Mouse (Mus musculus) intestine, embryonic 15.5 days (tissue): Measurements from ENCODE around the gene Slc2a4. TPM values are rescaled to one million over a fixed set of nuclear protein-coding genes. Genes with fewer than 3 reads are reported as not detected.
"Not testable (repeated sequence)": the region's sequence is repeated elsewhere in the genome, so short reads cannot be mapped to it uniquely, and the experiment has no call there.

ENCODE experiments used
- ATAC-seq: fragments of 200-750 bp; cut with Nextera tagmentation; 2 replicates; pipeline ENCODE4 v1.8.0; 2017; ENCODE audit warnings: moderate TSS enrichment, moderate library complexity
- H3K27ac ChIP-seq: fragments of 300-500 bp; sonication (generic); 2 replicates; pipeline ENCODE4 v1.5.1; 2015; ENCODE audit warnings: mild to moderate bottlenecking, inconsistent platforms
- H3K27me3 ChIP-seq: fragments of 300-500 bp; sonication (generic); replicated peaks from 2 replicates; pipeline ENCODE4 v1.6.1; 2015; ENCODE audit warnings: inconsistent platforms
- H3K36me3 ChIP-seq: fragments of 300-500 bp; sonication (generic); 2 replicates; pipeline ENCODE4 v1.6.1; 2015; ENCODE audit warnings: inconsistent platforms
- H3K4me1 ChIP-seq: fragments of 300-500 bp; sonication (generic); replicated peaks from 2 replicates; pipeline ENCODE4 v1.6.1; 2015; ENCODE audit warnings: inconsistent platforms
- H3K4me2 ChIP-seq: fragments of 300-500 bp; sonication (generic); replicated peaks from 2 replicates; pipeline ENCODE4 v1.6.1; 2015; ENCODE audit warnings: mild to moderate bottlenecking, inconsistent platforms
- H3K4me3 ChIP-seq: fragments of 300-500 bp; sonication (generic); replicated peaks from 2 replicates; pipeline ENCODE4 v1.5.1; 2015; ENCODE audit warnings: inconsistent platforms
- H3K9ac ChIP-seq: fragments of 300-500 bp; sonication (generic); 2 replicates; pipeline ENCODE4 v1.6.1; 2015; ENCODE audit warnings: inconsistent platforms
- H3K9me3 ChIP-seq: fragments of 300-500 bp; sonication (generic); 2 replicates; pipeline ENCODE4 v1.6.1; 2016; ENCODE audit warnings: inconsistent platforms
- WGBS: fragments of 180-500 bp; shearing (Covaris S2); methylation state at CpG from one replicate; pipeline ENCODE4 v1.1.7; 2015; 5-methylcytosine and 5-hydroxymethylcytosine counted together
- polyA plus RNA-seq: library from polyadenylated mRNA; unstranded; fragments of >200 nt; fragmentation: Nextera tagmentation; extraction: Ambion mirVana; gene quantifications from 2 replicates; pipeline ENCODE4 v1.2.1, GENCODE M21; 2015

The Slc2a4 gene
- polyA plus RNA-seq, 1 experiment from 2014 or later, result 20.4 TPM

DNA sequence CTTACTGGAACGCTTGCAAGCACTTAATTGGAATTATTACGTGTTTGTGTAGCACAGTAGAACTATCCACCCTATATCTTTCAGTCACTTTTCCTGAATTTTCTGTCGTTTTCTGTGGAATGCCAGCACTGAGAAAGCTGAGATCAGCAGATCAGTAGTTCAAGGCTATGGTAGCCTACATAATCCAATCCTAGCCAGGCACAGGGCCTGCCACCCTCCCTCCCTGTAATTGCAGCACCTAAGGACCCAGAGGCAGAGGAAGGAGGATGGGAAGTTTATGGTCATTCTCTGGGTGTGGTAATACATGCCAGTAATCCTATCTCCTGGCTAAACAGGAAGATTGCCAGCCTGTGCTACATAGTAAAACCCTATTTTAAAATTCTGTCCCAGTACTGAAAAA lies 25.2 kb downstream of the Slc2a4 start:
- Histone ChIP-seq H3K4me2 (peak overlapping the region; percentile 60; the same call in 1 of the 2 replicates), H3K36me3 (peaks cover 10% of the 10 kb centered on the region), H3K9me3 (no peaks in the 10 kb centered on the region), H3K9ac (no peak overlapping the region), H3K4me3 (no peak overlapping the region), H3K4me1 (peaks cover 13% of the 10 kb centered on the region), H3K27ac (peak overlapping the region; percentile 36; the same call in 1 of the 2 replicates), H3K27me3 (no peaks in the 10 kb centered on the region)
- ATAC-seq, result no peak
- 60% methylated on average over 3 of the region's 3 CpGs for WGBS

DNA sequence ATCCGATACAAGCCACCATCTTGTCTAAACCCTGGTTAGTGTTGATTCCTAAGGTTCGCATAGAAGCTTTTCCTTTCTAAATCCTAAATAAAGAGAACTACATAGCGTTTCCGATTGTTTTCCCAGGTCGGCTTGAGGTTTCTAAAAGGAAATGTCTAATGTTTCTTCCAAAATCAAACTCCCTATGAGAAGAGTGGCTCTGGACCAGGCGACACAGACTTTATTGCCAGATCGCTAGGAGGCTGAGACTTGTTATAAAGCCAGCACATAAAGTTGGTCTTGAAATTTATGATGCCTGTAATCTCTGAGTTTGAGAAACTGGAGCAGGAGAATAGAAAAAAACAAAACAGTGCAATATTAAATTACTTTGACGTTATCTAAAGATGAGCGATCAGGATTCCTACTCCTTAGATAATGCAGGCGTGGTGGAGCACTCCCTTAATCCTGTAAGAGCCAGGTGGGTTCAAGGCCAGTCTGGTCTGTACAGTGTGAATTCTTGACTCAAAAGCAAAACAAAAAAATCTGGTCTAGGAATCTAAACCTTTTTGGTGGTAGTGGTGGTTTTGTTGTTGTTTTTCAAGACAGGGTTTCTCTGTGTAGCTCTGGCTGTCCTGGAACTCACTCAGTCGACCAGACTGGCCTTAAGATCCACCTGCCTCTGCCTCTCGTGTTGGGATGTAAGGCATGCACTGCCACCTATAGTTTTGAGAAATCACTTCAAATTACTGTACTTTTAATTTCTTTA lies 25.8 kb downstream of the Slc2a4 start:
- H3K4me1 ChIP-seq, result peaks cover 13% of the 10 kb centered on the region
- H3K36me3 ChIP-seq, result peaks cover 11% of the 10 kb centered on the region
- peak overlapping the region; percentile 83 for H3K4me3 ChIP-seq
- no peaks in the 10 kb centered on the region for H3K27me3 ChIP-seq
- WGBS, result 3% methylated on average over 12 of the region's 12 CpGs
- H3K27ac ChIP-seq, result peak overlapping the region; percentile 98
- peak overlapping the region; percentile 55 for H3K9ac ChIP-seq
- H3K9me3 ChIP-seq, result no peaks in the 10 kb centered on the region
- no peak for ATAC-seq
- H3K4me2 ChIP-seq, result peak overlapping the region; percentile 60

- Histone ChIP-seq H3K4me3 (peak within 1 kb of the TSS; percentile 83), H3K36me3 (peaks cover 16% of the 10 kb centered on the region), H3K27ac (peak within 1 kb of the TSS; percentile 98), H3K4me1 (peaks cover 14% of the 10 kb centered on the region), H3K9ac (peak within 1 kb of the TSS; percentile 93), H3K27me3 (no peaks in the 10 kb centered on the region), H3K4me2 (peak within 1 kb of the TSS; percentile 78), H3K9me3 (no peaks in the 10 kb centered on the region)
- ATAC-seq, result peak; percentile 97
- under 1% methylated on average over 78 of the region's 78 CpGs for WGBS
These were observed 26.6 kb downstream of the Slc2a4 start, which contains the start of gene Eif5a for GRCm38 (mm10) chr11:69921114-69922011. Eif5a (minus strand) TSS chr11:69921958.

DNA sequence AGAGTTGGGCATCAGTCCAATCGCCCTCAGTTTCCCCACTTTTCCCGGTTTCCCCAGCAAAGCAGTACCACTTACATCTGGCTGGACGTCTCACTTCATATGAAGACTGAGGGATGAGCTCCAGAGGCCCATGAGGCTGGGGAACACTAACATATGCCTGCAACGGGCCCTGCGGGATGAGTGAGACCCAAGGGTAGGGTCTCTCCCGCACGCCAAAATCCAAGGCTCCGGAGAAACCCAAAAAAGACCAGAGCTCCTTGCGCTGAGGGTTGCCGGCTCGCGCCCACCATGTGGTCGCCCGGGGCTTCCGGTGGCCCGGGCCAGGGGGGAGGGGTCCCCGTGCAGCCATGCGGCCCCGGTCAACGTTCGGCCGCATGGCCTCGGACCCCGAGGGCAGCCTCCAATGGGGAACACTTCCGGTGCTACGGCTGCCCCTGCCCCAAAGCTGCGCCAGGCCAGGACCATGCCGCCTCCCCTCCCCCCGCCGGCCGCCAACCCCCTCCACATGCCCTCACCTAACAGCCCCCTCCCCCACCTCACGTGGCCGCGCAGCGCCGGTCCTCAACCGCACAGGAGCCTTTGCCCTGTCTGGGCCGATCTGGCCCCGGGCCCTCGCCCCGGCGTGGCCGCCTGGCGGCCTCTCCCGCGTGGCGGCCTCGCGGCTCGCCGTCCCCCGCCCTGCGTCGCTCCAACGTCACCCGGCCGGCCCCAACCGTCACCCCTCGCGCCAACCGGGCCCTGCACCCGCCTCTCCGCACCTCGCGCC lies 27.5 kb downstream of the Slc2a4 start:
- peaks cover 25% of the 10 kb centered on the region for H3K36me3 ChIP-seq
- WGBS, result under 1% methylated on average over 63 of the region's 65 CpGs

DNA sequence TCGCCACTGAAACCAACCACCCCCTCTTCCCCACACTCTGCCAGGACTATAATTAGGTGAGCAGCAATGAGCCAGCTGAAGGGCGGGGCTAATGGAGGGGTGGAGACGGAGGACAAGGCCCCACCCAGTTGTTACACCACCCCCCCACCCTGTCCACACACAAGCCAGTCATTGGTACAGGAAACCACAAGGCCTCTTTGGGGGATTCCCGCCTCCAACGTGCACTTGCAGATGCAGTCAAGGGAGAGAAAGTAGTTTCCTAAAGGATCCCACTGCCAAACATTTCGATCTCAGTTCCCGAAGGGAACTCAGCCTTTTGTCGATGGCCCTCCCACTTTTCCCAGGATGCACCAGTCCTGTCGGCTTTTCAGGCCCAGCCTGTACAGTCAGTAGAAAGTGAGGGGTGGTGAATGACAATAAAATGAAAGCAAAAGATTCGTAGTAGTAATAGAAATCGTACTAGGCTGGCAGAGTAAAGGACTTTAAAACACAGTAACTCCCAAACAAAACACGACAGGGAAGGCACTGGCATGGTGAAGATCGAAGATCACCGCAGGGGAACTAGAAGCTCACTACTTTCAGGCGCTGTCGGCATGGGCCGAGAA lies 28.2 kb downstream of the Slc2a4 start:
- Histone ChIP-seq H3K4me1 (peaks cover 28% of the 10 kb centered on the region), H3K27me3 (no peaks in the 10 kb centered on the region), H3K9me3 (no peaks in the 10 kb centered on the region), H3K36me3 (peaks cover 25% of the 10 kb centered on the region), H3K4me2 (peak overlapping the region; percentile 78), H3K9ac (peak overlapping the region; percentile 93), H3K27ac (peak overlapping the region; percentile 98), H3K4me3 (peak overlapping the region; percentile 83)
- under 1% methylated on average over 17 of the region's 17 CpGs for WGBS
- ATAC-seq, result peak; percentile 40

More for the DNA sequence above, 27.5 kb downstream of the Slc2a4 start:
- H3K27ac ChIP-seq, result peak overlapping the region; percentile 98
- peak; percentile 27 for ATAC-seq
- H3K9ac ChIP-seq, result peak overlapping the region; percentile 93
- peak overlapping the region; percentile 83 for H3K4me3 ChIP-seq
- peak overlapping the region; percentile 78 for H3K4me2 ChIP-seq
- no peaks in the 10 kb centered on the region for H3K9me3 ChIP-seq
- no peaks in the 10 kb centered on the region for H3K27me3 ChIP-seq
- peaks cover 23% of the 10 kb centered on the region for H3K4me1 ChIP-seq

DNA sequence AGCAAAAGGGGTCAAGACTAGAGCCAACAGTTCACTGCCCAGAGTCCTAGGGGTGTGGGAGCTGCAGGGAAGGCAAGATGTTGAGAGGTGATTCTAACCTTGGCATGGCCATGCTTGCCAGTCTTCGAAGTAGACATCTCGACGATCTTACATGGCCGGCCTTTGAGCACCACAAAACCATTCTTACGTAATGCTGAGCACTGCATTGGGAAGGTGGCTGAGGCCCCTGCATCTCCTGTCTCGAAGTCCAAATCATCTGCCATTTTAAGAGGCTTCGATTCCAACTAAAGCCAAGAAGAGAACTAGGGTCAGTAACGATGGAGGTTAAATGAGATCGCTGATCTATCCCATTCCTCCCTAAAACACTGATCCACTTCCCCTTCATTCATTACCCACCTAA lies 28.9 kb downstream of the Slc2a4 start:
- 78% methylated on average over 9 of the region's 9 CpGs for WGBS
- no peak for ATAC-seq
- peaks cover 25% of the 10 kb centered on the region for H3K36me3 ChIP-seq
- no peaks in the 10 kb centered on the region for H3K27me3 ChIP-seq
- peak overlapping the region; percentile 78 for H3K4me2 ChIP-seq
- H3K4me3 ChIP-seq, result peak overlapping the region; percentile 83
- H3K27ac ChIP-seq, result no peak overlapping the region
- H3K9me3 ChIP-seq, result no peaks in the 10 kb centered on the region
- H3K4me1 ChIP-seq, result peaks cover 33% of the 10 kb centered on the region
- H3K9ac ChIP-seq, result peak overlapping the region; percentile 93; the same call in 1 of the 2 replicates

GRCm38 (mm10) chr11:69918118-69918517 lies 29.9 kb downstream of the Slc2a4 start:
- Histone ChIP-seq H3K4me2 (no peak overlapping the region), H3K9me3 (no peaks in the 10 kb centered on the region), H3K36me3 (peaks cover 25% of the 10 kb centered on the region), H3K9ac (no peak overlapping the region), H3K4me3 (no peak overlapping the region), H3K4me1 (peaks cover 39% of the 10 kb centered on the region), H3K27me3 (no peaks in the 10 kb centered on the region), H3K27ac (no peak overlapping the region)
- ATAC-seq, result no peak
- 81% methylated on average over 5 of the region's 5 CpGs for WGBS

- peaks cover 38% of the 10 kb centered on the region for H3K4me1 ChIP-seq
- no peaks in the 10 kb centered on the region for H3K9me3 ChIP-seq
- peaks cover 27% of the 10 kb centered on the region for H3K36me3 ChIP-seq
- no peak overlapping the region for H3K9ac ChIP-seq
- no peaks in the 10 kb centered on the region for H3K27me3 ChIP-seq
- H3K27ac ChIP-seq, result no peak overlapping the region
- no peak for ATAC-seq
- no peak overlapping the region for H3K4me3 ChIP-seq
- WGBS, result 83% methylated on average over 8 of the region's 8 CpGs
- H3K4me2 ChIP-seq, result no peak overlapping the region
These were observed 30.5 kb downstream of the Slc2a4 start for GRCm38 (mm10) chr11:69917379-69917948.

- not testable (repeated sequence) for H3K27me3 ChIP-seq, H3K9me3 ChIP-seq, H3K4me3 ChIP-seq, H3K4me2 ChIP-seq, H3K9ac ChIP-seq, H3K27ac ChIP-seq, ATAC-seq
- WGBS, result 66% methylated on average over 7 of the region's 7 CpGs
- peaks cover 38% of the 10 kb centered on the region for H3K4me1 ChIP-seq
- peaks cover 34% of the 10 kb centered on the region for H3K36me3 ChIP-seq
These were observed 31.2 kb downstream of the Slc2a4 start for GRCm38 (mm10) chr11:69916652-69917378.

DNA sequence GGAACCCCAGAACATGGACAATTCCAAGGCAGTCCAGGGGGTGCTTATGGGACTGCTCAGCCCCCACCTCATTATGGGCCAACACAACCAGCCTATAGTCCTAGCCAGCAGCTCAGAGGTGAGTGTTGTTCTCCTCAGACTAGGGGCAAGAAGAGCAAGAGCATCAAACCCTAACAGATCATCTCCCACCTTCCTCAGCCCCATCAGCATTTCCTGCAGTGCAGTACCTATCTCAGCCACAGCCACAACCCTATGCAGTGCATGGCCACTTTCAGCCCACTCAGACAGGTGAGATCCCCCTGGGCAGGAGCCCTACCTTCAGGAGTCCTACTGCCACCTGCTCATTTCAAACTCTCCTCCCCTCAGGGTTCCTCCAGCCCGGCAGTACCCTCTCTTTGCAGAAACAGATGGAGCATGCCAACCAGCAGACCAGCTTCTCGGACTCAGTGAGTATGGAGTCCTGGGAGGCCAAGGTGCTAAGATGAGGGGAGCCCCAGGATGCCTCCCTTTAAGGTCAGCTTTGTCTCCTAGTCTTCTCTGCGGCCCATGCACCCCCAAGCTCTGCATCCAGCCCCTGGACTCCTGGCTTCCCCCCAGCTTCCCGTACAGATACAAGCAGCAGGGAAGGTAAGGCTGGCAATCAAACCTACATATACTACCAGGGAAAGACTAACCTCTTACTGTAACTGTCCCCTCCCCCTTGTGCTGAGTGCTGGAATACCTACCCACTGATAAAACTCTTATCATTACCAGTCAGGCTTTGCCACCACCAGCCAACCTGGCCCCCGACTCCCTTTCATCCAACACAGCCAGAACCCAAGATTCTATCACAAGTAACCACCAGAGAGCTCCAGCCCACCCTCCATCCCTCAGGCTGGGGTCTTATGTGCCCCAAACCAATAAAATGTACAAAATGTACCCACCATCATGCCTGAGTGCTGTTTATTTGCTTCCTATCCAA lies 32.0 kb downstream of the Slc2a4 start:
- Histone ChIP-seq H3K27me3 (no peaks in the 10 kb centered on the region), H3K4me3 (0 out of 2 replicates have a peak overlapping the region, but pooled peaks have one; percentile 6), H3K27ac (no peak overlapping the region), H3K9me3 (no peaks in the 10 kb centered on the region), H3K4me1 (peaks cover 38% of the 10 kb centered on the region), H3K4me2 (peak overlapping the region; percentile 96), H3K9ac (0 out of 2 replicates have a peak overlapping the region, but pooled peaks have one; percentile 3), H3K36me3 (peaks cover 42% of the 10 kb centered on the region)
- ATAC-seq, result no peak
- 60% methylated on average over 5 of the region's 5 CpGs for WGBS
